Mouse (Mus musculus) granulocyte monocyte progenitor cell, adult 5-6 weeks (primary cell): ENCODE data around the gene Etaa1. TPM values are rescaled to one million over a fixed set of nuclear protein-coding genes. Genes with fewer than 3 reads are reported as not detected.
"Not testable (repeated sequence)": the region's sequence is repeated elsewhere in the genome, so short reads cannot be mapped to it uniquely, and the experiment has no call there.

Source experiments
- ATAC-seq: replicated peaks from 2 replicates; pipeline ENCODE4 v1.8.0; 2016; ENCODE audit warnings: mild to moderate bottlenecking, moderate TSS enrichment, inconsistent platforms; ENCODE audit not compliant: poor library complexity, severe bottlenecking
- total RNA-seq, 2 experiments: library from RNA; stranded (forward) in 1 of 2; stranded (reverse) in 1 of 2; fragments of 200-712, 200-1000 nt in 1 of 2; fragments of >200 nt in 1 of 2; fragmentation: Nextera tagmentation in 1 of 2; gene quantifications; 2 replicates each; pipeline ENCODE4 v1.2.3; 2014 to 2017

Etaa1 gene
- total RNA-seq (2014; fragmentation: Nextera tagmentation), result 8.2 and 23.0 TPM in 2 replicates
- 19.1 and 21.0 TPM in 2 replicates for total RNA-seq (2017)

- peak; percentile 98 for ATAC-seq
Observed at GRCm38 (mm10) chr11:17953231-17954134, at the start of gene Etaa1. TSS of gene Etaa1 (minus strand) at chr11:17953875.

- no peak for ATAC-seq
Observed at GRCm38 (mm10) chr11:17994151-17994550, 40.5 kb upstream of the Etaa1 start.

- peak; percentile 40; the same call in 1 of the 2 replicates for ATAC-seq
Observed at GRCm38 (mm10) chr11:17992311-17992710, 38.6 kb upstream of the Etaa1 start.

GRCm38 (mm10) chr11:17983331-17983730 lies 29.7 kb upstream of the Etaa1 start:
- no peak for ATAC-seq

- ATAC-seq, result no peak
Observed at GRCm38 (mm10) chr11:17981246-17981645, 27.6 kb upstream of the Etaa1 start.

- ATAC-seq, result no peak
Observed at GRCm38 (mm10) chr11:17975581-17975980, 21.9 kb upstream of the Etaa1 start.

GRCm38 (mm10) chr11:17952791-17953190 lies 884 bp downstream of the Etaa1 start:
- ATAC-seq, result no peak

- no peak for ATAC-seq
Observed at GRCm38 (mm10) chr11:17951336-17951735, 2.3 kb downstream of the Etaa1 start.

- no peak for ATAC-seq
Observed at GRCm38 (mm10) chr11:17939168-17939567, 14.5 kb downstream of the Etaa1 start.

- ATAC-seq, result no peak
Observed at GRCm38 (mm10) chr11:17937931-17938330, 15.7 kb downstream of the Etaa1 start.

- ATAC-seq, result no peak
Observed at GRCm38 (mm10) chr11:17917905-17918304, 35.8 kb downstream of the Etaa1 start.

- ATAC-seq, result no peak
Observed at GRCm38 (mm10) chr11:17917101-17917500, 36.6 kb downstream of the Etaa1 start.

GRCm38 (mm10) chr11:17916486-17916885 lies 37.2 kb downstream of the Etaa1 start:
- ATAC-seq, result no peak

- not testable (repeated sequence) for ATAC-seq
Observed at GRCm38 (mm10) chr11:17900996-17901395, 52.7 kb downstream of the Etaa1 start.
